Mouse (Mus musculus) G1E (cell line): ENCODE data around the gene Mydgf.

Experiments used
- CTCF ChIP-seq: IDR thresholded peaks from 2 replicates; pipeline ENCODE4 v1.5.1; 2012; ENCODE audit warnings: low read depth, low read length, inconsistent platforms, mixed read lengths
- GATA1 ChIP-seq: IDR thresholded peaks from 2 replicates; pipeline ENCODE4 v1.6.1; 2012; ENCODE audit warnings: borderline replicate concordance, low read length, inconsistent platforms, mixed read lengths
- POLR2AphosphoS5 ChIP-seq: IDR thresholded peaks from 2 replicates; pipeline ENCODE4 v1.6.1; 2012; ENCODE audit warnings: low read depth, low read length, inconsistent platforms; ENCODE audit not compliant: insufficient replicate concordance
- TAL1 ChIP-seq: conservative IDR thresholded peaks from 2 replicates; pipeline ENCODE4 v1.6.1; 2012; ENCODE audit warnings: low read depth, low read length, inconsistent platforms, mixed read lengths

GRCm38 (mm10) chr17:56141702-56142605 lies 41.8 kb downstream of the Mydgf start:
- no peak for TF ChIP-seq POLR2AphosphoS5
- TF ChIP-seq CTCF: no peak
- TF ChIP-seq TAL1: no peak
- no peak for TF ChIP-seq GATA1
